Mouse (Mus musculus) mesoderm, embryonic 11.5 days (tissue): ENCODE results near the gene Mtx2.

Experiments
- DNase-seq: peaks from one replicate; pipeline ENCODE4 v3.0.0-alpha.2; 2012; ENCODE audit warnings: low read depth, low spot score

Gene Mtx2

DNA sequence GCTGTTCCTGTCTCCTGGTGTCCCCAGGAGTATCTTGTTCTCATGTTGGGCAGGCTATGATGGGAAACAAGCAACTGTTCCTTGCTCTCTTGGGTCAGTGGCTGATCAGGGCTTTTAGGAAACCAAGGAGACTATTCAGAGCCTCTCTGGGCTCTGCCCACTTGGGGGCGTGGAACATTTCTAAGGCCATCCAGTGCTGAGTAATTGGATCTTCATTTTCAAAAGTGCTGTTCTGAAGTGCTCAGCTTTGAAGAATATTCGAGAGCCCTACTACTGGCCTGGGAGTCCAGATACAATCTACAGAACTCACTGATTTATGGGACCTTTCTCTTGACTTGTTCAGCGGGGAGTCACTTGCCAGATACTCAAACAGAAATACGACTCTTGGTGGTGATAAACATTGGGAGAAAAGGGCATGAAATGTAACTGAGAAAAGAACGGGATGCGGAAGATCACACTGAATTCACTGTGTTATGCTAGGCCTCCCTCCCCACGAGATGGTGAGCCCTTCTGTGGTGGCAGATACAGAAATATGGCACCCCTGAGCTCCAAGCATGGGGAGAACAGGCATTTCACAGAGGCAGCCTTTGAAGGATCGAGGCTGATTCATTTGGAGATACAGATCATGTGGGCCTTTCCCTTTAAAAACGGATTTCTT, 92.4 kb downstream of the Mtx2 start:
- peak; percentile 38 for DNase-seq

- peak; percentile 56 for DNase-seq
Observed at GRCm38 (mm10) chr2:74925968-74926814, 100.6 kb downstream of the Mtx2 start.
